Mouse (Mus musculus): ENCODE measurements at regions not wholly inside any gene's neighbourhood (a gene's known extent, or its start where the extent isn't known, plus 50 kb on each side); places are given as distances from the start of the nearest gene placed in this dataset.

GRCm38 (mm10) chr3:66550920-66551319 is 254.3 kb upstream of the Veph1 start:
- TF ChIP-seq CTCF (conservative IDR thresholded peaks at IDR 0.05; ENCODE audit: low read length), result no peak
- TF ChIP-seq NANOG (IDR thresholded peaks at IDR 0.05; ENCODE audit: borderline replicate concordance, low read length), result no peak
- TF ChIP-seq POU5F1 (IDR thresholded peaks at IDR 0.05; ENCODE audit: borderline replicate concordance, low read length), result no peak

Measured in E14TG2a.4 (cell line).